Mouse (Mus musculus) heart, embryonic 16.5 days (tissue): Measurements from ENCODE around the gene Gm13698. TPM values are rescaled to one million over a fixed set of nuclear protein-coding genes. Genes with fewer than 3 reads are reported as not detected.
"Not testable (repeated sequence)": the region's sequence is repeated elsewhere in the genome, so short reads cannot be mapped to it uniquely, and the experiment has no call there.

Experiments used
- ATAC-seq: fragments of 200-750 bp; cut with Nextera tagmentation; replicated peaks from 2 replicates; pipeline ENCODE4 v1.8.0; 2017; ENCODE audit warnings: moderate number of reproducible peaks; ENCODE audit not compliant: insufficient read depth, low FRiP score; ENCODE audit errors: extremely low read depth
- H3K27ac ChIP-seq: fragments of 300-500 bp; sonication (generic); 2 replicates; pipeline ENCODE4 v1.5.1; 2014; ENCODE audit warnings: mild to moderate bottlenecking, low read length, control low read depth, moderate library complexity
- H3K27me3 ChIP-seq: fragments of 300-500 bp; sonication (generic); 2 replicates; pipeline ENCODE4 v1.6.1; 2014; ENCODE audit warnings: low read length, mixed read lengths; ENCODE audit not compliant: control insufficient read depth, insufficient read depth
- H3K36me3 ChIP-seq: fragments of 300-500 bp; sonication (generic); 2 replicates; pipeline ENCODE4 v1.6.1; 2014; ENCODE audit not compliant: control insufficient read depth, insufficient read depth
- H3K4me1 ChIP-seq: fragments of 300-500 bp; sonication (generic); 2 replicates; pipeline ENCODE4 v1.6.1; 2014; ENCODE audit warnings: low read length, mixed read lengths; ENCODE audit not compliant: control insufficient read depth, insufficient read depth
- H3K4me2 ChIP-seq: fragments of 300-500 bp; sonication (generic); 2 replicates; pipeline ENCODE4 v1.6.1; 2014; ENCODE audit warnings: low read depth, mild to moderate bottlenecking, control low read depth, low read length
- H3K4me3 ChIP-seq: fragments of 300-500 bp; sonication (generic); 2 replicates; pipeline ENCODE4 v1.5.1; 2014; ENCODE audit warnings: mild to moderate bottlenecking, control low read depth, low read length
- H3K9ac ChIP-seq: fragments of 300-500 bp; sonication (generic); 2 replicates; pipeline ENCODE4 v1.6.1; 2014; ENCODE audit warnings: low read length, control low read depth
- H3K9me3 ChIP-seq: fragments of 300-500 bp; sonication (generic); replicated peaks from 2 replicates; pipeline ENCODE4 v1.6.1; 2016; ENCODE audit warnings: low read length; ENCODE audit not compliant: control insufficient read depth
- WGBS: fragments of 180-500 bp; shearing (Covaris S2); extraction: QIAGEN DNeasy Blood & Tissue Kit; methylation state at CpG from one replicate; pipeline ENCODE4 v1.1.7; 2014; 5-methylcytosine and 5-hydroxymethylcytosine counted together
- polyA plus RNA-seq: library from polyadenylated mRNA; unstranded; fragments of >200 nt; fragmentation: Nextera tagmentation; extraction: Ambion mirVana; gene quantifications from 2 replicates; pipeline ENCODE4 v1.2.1, GENCODE M21; 2015

Gene Gm13698
- polyA plus RNA-seq, 1 experiment from 2014 or later, result not detected

- not testable (repeated sequence) for H3K9me3 ChIP-seq, ATAC-seq, H3K27me3 ChIP-seq, H3K9ac ChIP-seq, H3K27ac ChIP-seq, H3K4me1 ChIP-seq, H3K36me3 ChIP-seq, H3K4me3 ChIP-seq, H3K4me2 ChIP-seq
- no CpG with 5 or more reads among the region's 6 CpGs for WGBS
Observed at GRCm38 (mm10) chr2:83984443-83984842, 28.9 kb downstream of the Gm13698 start, which contains the start of gene Gm13697. Gene Gm13697, plus strand, starts transcription at chr2:83984743.

GRCm38 (mm10) chr2:83990253-83990652 is 34.8 kb downstream of the Gm13698 start, which contains the start of gene Gm13691:
Gene Gm13691, plus strand, starts transcription at chr2:83990553.
- H3K9ac ChIP-seq, H3K27me3 ChIP-seq, H3K4me2 ChIP-seq, H3K9me3 ChIP-seq, H3K27ac ChIP-seq, H3K4me3 ChIP-seq, H3K4me1 ChIP-seq, H3K36me3 ChIP-seq, ATAC-seq: not testable (repeated sequence)
- WGBS, result no CpG with 5 or more reads among the region's 6 CpGs

GRCm38 (mm10) chr2:83993639-83994255 is 38.3 kb downstream of the Gm13698 start:
- not testable (repeated sequence) for H3K36me3 ChIP-seq, H3K4me1 ChIP-seq, H3K9ac ChIP-seq, H3K9me3 ChIP-seq, H3K27me3 ChIP-seq
- H3K4me3 ChIP-seq, result 0 out of 2 replicates have a peak overlapping the region, but pooled peaks have one; percentile 14
- peak overlapping the region; percentile 18; the same call in 1 of the 2 replicates for H3K27ac ChIP-seq
- peak overlapping the region; percentile 44 for H3K4me2 ChIP-seq
- 31% methylated on average over 7 of the region's 9 CpGs for WGBS
- ATAC-seq, result peak; percentile 80; the same call in 1 of the 2 replicates

- not testable (repeated sequence) for ATAC-seq, H3K27me3 ChIP-seq, H3K4me2 ChIP-seq, H3K36me3 ChIP-seq, H3K4me3 ChIP-seq, H3K27ac ChIP-seq, H3K9me3 ChIP-seq, H3K4me1 ChIP-seq, H3K9ac ChIP-seq
- no CpG with 5 or more reads among the region's 3 CpGs for WGBS
Observed at GRCm38 (mm10) chr2:83994526-83994925, 39.0 kb downstream of the Gm13698 start.

Other genes with a start within 250 kb of the Gm13698 start
- 34.8 and 43.4 TPM in 2 replicates for gene Itgav, start 231.3 kb upstream of the Gm13698 start, polyA plus RNA-seq
- 1.7 and 1.8 TPM in 2 replicates for gene Fam171b, start 143.1 kb upstream of the Gm13698 start, polyA plus RNA-seq
- 0.08 TPM in 1 of 2 replicates, not detected in the other for gene Zswim2, start 14.5 kb upstream of the Gm13698 start, polyA plus RNA-seq
- gene Gm13693, start 5.8 kb downstream of the Gm13698 start, polyA plus RNA-seq, result not detected in 2 replicates
- not detected in 2 replicates for gene Gm13695, start 11.6 kb downstream of the Gm13698 start, polyA plus RNA-seq
- gene Gm13696, start 17.4 kb downstream of the Gm13698 start, polyA plus RNA-seq, result not detected in 2 replicates
- not detected in 2 replicates for gene Gm13694, start 23.2 kb downstream of the Gm13698 start, polyA plus RNA-seq
- gene Gm13697, start 29.1 kb downstream of the Gm13698 start, polyA plus RNA-seq, result not detected in 2 replicates
- not detected in 2 replicates for gene Gm13691, start 34.9 kb downstream of the Gm13698 start, polyA plus RNA-seq